In the genomic region with DNA sequence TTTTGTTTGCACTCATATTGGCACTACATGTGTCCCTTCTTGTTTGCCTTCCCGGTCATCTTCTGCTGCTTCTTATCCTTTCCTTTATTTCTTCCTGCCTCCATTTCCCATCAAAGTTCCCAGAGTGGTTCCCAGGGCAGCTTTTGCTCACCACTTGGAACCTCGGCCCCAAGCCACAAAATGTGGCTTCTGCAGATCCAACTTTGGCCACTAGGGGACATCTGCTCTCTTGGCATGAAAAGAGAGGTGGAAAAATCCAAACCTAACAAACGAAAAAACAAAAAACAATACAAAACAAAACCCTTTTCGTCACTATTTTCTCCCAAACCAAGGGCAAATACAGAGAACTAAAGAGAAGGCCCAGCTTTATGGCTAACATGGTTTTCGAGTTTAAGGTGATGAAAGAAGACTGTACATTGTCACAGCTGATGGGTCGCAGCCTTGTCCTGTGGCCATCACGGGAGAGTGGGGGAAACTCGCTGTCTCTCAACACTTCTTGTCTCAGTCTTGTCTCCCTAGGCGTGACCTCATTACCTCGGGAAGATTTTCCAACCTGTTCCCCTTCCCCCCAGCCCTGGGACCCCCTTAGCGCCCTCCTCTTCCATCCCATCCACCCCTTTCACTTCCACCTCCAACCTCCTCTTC, we compare ENCODE assay signal across 9 mouse cellular contexts. TPM values are rescaled to one million over a fixed set of nuclear protein-coding genes. Genes with fewer than 3 reads are reported as not detected.
A peak's percentile ranks its signal among the peaks of the same experiment; 100 is the strongest.
DNase-seq lines count a peak whose midpoint lies in the region; ATAC-seq lines count a peak whose summit lies in the region.
"Had no signal": no experiment of that assay in that cellular context is flagged by ENCODE, and none has a peak within 500 bp of the region (broad histone marks: within the 10 kb centered on the region; RNA-seq: fewer than 3 reads in every experiment).

No protein-coding gene starts in this region.

- H3K27ac ChIP-seq in forebrain, embryonic 12.5 days: no peak overlapping the region
- H3K27ac ChIP-seq: limb, embryonic 12.5 days had no signal

- no peaks in the 10 kb centered on the region for H3K27me3 ChIP-seq in forebrain, embryonic 12.5 days
- H3K27me3 ChIP-seq: limb, embryonic 12.5 days had no signal

- 45% methylated on average over 11 of the region's 11 CpGs for WGBS in forebrain, embryonic 12.5 days

- no peak overlapping the region for H3K4me3 ChIP-seq in forebrain, embryonic 12.5 days (replicated peaks)
- H3K4me3 ChIP-seq: limb, embryonic 12.5 days had no signal

- no peak for ATAC-seq in cerebellum, adult (ENCODE audit: insufficient number of reproducible peaks, low FRiP score, low TSS enrichment)
- ATAC-seq in CD4-positive, CD25-positive, alpha-beta regulatory T cell, adult 4 months: peak; percentile 53
- peak; percentile 27; the same call in 1 of the 2 replicates for ATAC-seq in forebrain, embryonic 12.5 days (ENCODE audit: low FRiP score)

- H3K9me3 ChIP-seq in forebrain, embryonic 12.5 days: no peaks in the 10 kb centered on the region
- H3K9me3 ChIP-seq: limb, embryonic 12.5 days had no signal

- H3K9ac ChIP-seq in forebrain, embryonic 12.5 days: no peak overlapping the region
- H3K9ac ChIP-seq: limb, embryonic 12.5 days had no signal

- DNase-seq in cerebellum, adult 11 months: peak; percentile 24
- DNase-seq in c-Kit-negative CD71-positive TER-119-positive erythroid progenitor cells, embryonic 14.5 days (ENCODE audit: low read depth, low spot score): peak; percentile 33
- DNase-seq in heart, postnatal 10 days: peak; percentile 66 to 83
- DNase-seq in liver: peak; percentile 52
- DNase-seq in ovary, postnatal 14 days (ENCODE audit: low spot score): peak; percentile 62

- peak overlapping the region; percentile 8; the same call in 1 of the 2 replicates for H3K4me2 ChIP-seq in forebrain, embryonic 12.5 days
- H3K4me2 ChIP-seq: limb, embryonic 12.5 days had no signal

- intact Hi-C loops in heart, postnatal 10 days (cut with DNase I): loop anchor here (5.0 kb wide), 1 partner anchor 250 kb away; no protein-coding TSS in a partner anchor

- H3K4me1 ChIP-seq in forebrain, embryonic 12.5 days: no peaks in the 10 kb centered on the region
- H3K4me1 ChIP-seq: limb, embryonic 12.5 days had no signal

- no peaks in the 10 kb centered on the region for H3K36me3 ChIP-seq in forebrain, embryonic 12.5 days (replicated peaks)
- H3K36me3 ChIP-seq: limb, embryonic 12.5 days had no signal

RNA-seq across cellular contexts. Expression of a gene that starts 15.4 kb away (rescaled TPM):
- polyA plus RNA-seq in CD4-positive, CD25-positive, alpha-beta regulatory T cell, adult 4 months (2017; shearing (Covaris generic)): 100 to 1,000 TPM; 112 to 127 TPM
- polyA plus RNA-seq in forebrain, embryonic 12.5 days (2016; fragmentation: Nextera tagmentation; extraction: Ambion mirVana): 106 and 107 TPM in 2 replicates
- 10 to 100 TPM; 49.4 to 50.8 TPM for total RNA-seq in heart, postnatal 10 days (2021)

RNA-seq across cellular contexts. Expression of a gene that starts 43.4 kb away (rescaled TPM):
- polyA plus RNA-seq in CD4-positive, CD25-positive, alpha-beta regulatory T cell, adult 4 months (2017; shearing (Covaris generic)): under 1 TPM in 1 of 2 experiments, not detected in 1; 0.09 TPM
- 3.4 and 3.7 TPM in 2 replicates for polyA plus RNA-seq in forebrain, embryonic 12.5 days (2016; fragmentation: Nextera tagmentation; extraction: Ambion mirVana)
- total RNA-seq in heart, postnatal 10 days (2021): 1 to 10 TPM; 5.7 to 8.1 TPM

RNA-seq across cellular contexts. Expression of a gene that starts 57.9 kb away (rescaled TPM):
- 10 to 100 TPM; 25.2 to 34.2 TPM for polyA plus RNA-seq in CD4-positive, CD25-positive, alpha-beta regulatory T cell, adult 4 months (2017; shearing (Covaris generic))
- 10.6 and 11.9 TPM in 2 replicates for polyA plus RNA-seq in forebrain, embryonic 12.5 days (2016; fragmentation: Nextera tagmentation; extraction: Ambion mirVana)
- 10 to 100 TPM; 16.8 to 18.4 TPM for total RNA-seq in heart, postnatal 10 days (2021)

Comparison
In these comparisons a context has a peak if more than half of its experiments do, and no peak if none do; other contexts are left out.
1. DNase-seq: peak in every context shown above with its lines; median percentile 74 in heart, postnatal 10 days; 62 in ovary, postnatal 14 days; 52 in liver; 33 in c-Kit-negative CD71-positive TER-119-positive erythroid progenitor cells, embryonic 14.5 days; 24 in cerebellum, adult 11 months.